Mouse (Mus musculus): ENCODE data around the gene Runx2. TPM values are rescaled to one million over a fixed set of nuclear protein-coding genes. Genes with fewer than 3 reads are reported as not detected.

The Runx2 gene
- polyA plus RNA-seq, 1 experiment: 7.9 TPM

DNA sequence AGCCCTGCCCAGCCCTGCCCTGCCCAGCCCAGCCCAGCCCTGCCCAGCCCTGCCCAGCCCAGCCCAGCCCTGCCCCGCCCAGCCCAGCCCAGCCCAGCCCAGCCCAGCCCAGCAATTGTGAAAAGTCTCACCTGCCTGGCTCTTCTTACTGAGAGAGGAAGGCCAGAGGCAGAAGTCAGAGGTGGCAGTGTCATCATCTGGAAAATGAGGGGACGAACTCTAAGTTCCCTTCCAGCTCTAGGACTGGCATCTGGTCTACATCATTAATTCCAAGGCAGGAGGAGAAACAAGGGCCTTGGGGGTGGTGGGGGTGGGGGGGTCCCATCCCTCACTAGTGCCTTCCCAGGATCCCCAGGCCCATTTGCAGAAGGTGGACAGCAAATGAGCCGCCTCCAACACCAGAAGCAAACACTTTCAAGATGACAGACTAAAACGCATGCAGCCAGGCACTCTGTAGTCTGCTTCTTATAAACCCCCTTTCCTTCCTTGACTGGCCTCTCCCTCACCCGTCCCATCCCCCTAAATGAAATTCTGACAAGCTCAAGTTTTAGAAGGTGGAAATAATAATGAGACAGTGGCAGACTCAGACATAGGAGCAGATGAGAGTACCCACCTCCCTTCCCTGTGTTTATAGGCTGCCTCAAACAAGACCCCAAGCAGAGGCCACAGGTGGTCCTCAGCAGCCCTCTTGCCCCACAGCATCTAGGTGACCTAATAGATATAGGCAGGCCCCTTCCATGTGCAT, 204.5 kb downstream of the Runx2 start:
- TF ChIP-seq CTCF (IDR thresholded peaks at IDR 0.05; ENCODE audit: low read depth, low read length) (no peak), POLR2A (IDR thresholded peaks at IDR 0.05; ENCODE audit: borderline replicate concordance, low read depth, low read length) (no peak)
- Histone ChIP-seq H3K27ac (ENCODE audit: insufficient read depth, low read depth, low read length) (no peak overlapping the region), H3K4me1 (ENCODE audit: control insufficient read depth, insufficient read depth, low read length) (peaks cover 10% of the 10 kb centered on the region), H3K4me3 (ENCODE audit: insufficient read depth, low read length) (no peak overlapping the region)

DNA sequence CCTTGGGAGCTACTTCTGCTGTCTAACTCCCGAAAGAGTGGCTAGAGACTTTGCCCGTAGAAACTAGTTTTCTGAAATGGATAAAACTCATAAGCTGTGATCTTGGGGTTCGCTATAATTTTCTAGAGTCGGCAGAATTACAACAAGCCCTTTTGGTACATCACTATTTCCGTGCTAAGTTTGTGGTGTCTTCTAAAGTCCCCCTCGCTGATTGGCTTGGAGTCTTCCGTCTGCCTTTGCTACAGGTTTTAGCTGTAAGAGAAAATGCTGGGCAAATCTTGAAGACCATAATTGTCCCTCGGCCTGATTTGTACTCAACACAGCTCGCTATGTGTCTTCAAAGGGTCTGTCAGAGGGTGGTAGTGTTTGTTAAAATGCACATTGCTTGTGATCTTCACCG, 205.2 kb downstream of the Runx2 start:
- Histone ChIP-seq H3K4me1 (ENCODE audit: control insufficient read depth, insufficient read depth, low read length) (peaks cover 9% of the 10 kb centered on the region), H3K4me3 (ENCODE audit: insufficient read depth, low read length) (no peak overlapping the region), H3K27ac (ENCODE audit: insufficient read depth, low read depth, low read length) (no peak overlapping the region)
- TF ChIP-seq CTCF (IDR thresholded peaks at IDR 0.05; ENCODE audit: low read depth, low read length) (no peak), POLR2A (IDR thresholded peaks at IDR 0.05; ENCODE audit: borderline replicate concordance, low read depth, low read length) (no peak)

DNA sequence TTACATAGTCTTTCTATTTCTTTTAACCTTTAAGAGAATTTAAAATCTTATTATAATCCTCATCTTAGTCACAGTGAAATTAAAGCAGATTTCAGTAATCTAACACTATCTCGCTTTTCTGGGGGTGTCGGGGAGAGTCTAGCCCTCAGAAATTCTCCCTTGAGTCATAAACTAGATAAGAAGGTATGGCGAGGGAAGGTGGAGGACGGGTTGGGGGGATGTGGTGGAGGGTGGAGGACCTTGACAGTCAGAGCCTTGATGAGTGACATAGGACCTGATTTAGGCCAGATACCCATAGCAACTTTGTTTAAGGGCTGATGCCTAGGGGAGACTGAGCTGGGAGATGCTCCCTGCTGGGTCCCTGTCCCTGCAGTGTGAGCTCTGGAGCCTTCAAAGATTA, 205.7 kb downstream of the Runx2 start:
- Histone ChIP-seq H3K4me3 (ENCODE audit: insufficient read depth, low read length) (no peak overlapping the region), H3K4me1 (ENCODE audit: control insufficient read depth, insufficient read depth, low read length) (peaks cover 7% of the 10 kb centered on the region), H3K27ac (ENCODE audit: insufficient read depth, low read depth, low read length) (no peak overlapping the region)
- TF ChIP-seq CTCF (IDR thresholded peaks at IDR 0.05; ENCODE audit: low read depth, low read length) (no peak), POLR2A (IDR thresholded peaks at IDR 0.05; ENCODE audit: borderline replicate concordance, low read depth, low read length) (no peak)

DNA sequence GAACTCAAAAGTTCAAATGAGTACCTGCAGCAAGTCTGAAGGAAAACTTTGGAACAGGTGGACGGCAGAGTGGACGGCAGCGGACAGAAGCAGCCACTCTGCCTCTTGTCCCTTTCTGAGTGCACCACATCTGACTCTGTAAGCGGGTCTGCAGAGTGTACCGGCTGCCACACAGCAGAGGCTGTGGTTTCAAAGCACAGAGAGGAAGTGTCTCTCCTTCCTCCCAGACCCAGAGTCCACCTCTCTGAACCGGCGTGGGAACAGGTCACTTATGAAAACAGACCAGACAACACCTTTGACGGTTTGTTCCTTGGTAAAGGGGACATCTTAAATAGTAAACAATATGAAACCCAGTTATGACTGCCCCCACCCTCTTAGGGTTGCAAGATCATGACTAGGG, 207.2 kb downstream of the Runx2 start:
- H3K27ac ChIP-seq (ENCODE audit: insufficient read depth, low read depth, low read length): no peak overlapping the region
- H3K4me3 ChIP-seq (ENCODE audit: insufficient read depth, low read length): no peak overlapping the region
- H3K4me1 ChIP-seq (ENCODE audit: control insufficient read depth, insufficient read depth, low read length): peaks cover 4% of the 10 kb centered on the region
- no peak for TF ChIP-seq CTCF (IDR thresholded peaks at IDR 0.05; ENCODE audit: low read depth, low read length)
- TF ChIP-seq POLR2A (IDR thresholded peaks at IDR 0.05; ENCODE audit: borderline replicate concordance, low read depth, low read length): no peak

DNA sequence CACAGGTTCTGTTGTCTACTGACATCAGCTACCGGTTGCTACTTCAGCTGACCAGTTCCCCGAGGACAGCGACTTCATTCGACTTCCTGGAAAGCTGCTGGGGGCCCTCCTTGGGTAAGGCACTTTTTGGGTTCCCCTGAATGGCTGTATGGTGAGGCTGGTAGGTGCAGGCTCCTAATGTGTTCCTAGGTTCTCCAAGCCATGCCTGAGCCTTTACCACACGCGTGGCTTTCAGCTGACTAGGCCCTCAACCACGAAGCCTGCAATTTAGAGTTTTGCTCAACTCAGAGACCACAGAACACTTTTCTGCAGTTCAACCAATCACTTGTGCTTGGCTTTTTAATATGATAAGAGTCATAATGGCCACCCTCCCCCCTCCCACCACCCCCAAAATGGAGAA, 208.4 kb downstream of the Runx2 start:
- H3K4me1 ChIP-seq (ENCODE audit: control insufficient read depth, insufficient read depth, low read length): peaks cover 10% of the 10 kb centered on the region
- H3K4me3 ChIP-seq (ENCODE audit: insufficient read depth, low read length): no peak overlapping the region
- no peak for TF ChIP-seq POLR2A (IDR thresholded peaks at IDR 0.05; ENCODE audit: borderline replicate concordance, low read depth, low read length)
- TF ChIP-seq CTCF (IDR thresholded peaks at IDR 0.05; ENCODE audit: low read depth, low read length): no peak
- H3K27ac ChIP-seq (ENCODE audit: insufficient read depth, low read depth, low read length): no peak overlapping the region

DNA sequence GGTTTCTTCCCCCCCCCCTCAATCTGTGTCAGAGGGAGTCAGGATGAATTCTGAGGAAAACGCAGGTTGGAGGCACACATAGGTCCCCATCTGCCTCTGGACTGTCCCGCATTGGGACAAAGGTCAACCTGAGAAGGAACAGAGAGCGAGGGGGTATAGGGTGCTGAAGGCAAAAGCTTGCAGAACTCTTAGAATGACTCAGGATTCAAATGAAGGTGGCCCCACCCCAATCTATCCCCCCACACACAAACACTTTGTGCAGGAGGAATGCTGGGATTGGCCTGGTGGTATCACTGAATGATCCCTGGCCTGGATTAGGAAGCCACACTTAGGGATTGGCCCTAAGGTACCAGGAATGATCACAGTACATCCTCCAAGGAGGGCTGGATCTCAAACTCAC, 208.8 kb downstream of the Runx2 start:
- Histone ChIP-seq H3K27ac (ENCODE audit: insufficient read depth, low read depth, low read length) (no peak overlapping the region), H3K4me1 (ENCODE audit: control insufficient read depth, insufficient read depth, low read length) (peaks cover 10% of the 10 kb centered on the region), H3K4me3 (ENCODE audit: insufficient read depth, low read length) (no peak overlapping the region)
- no peak for TF ChIP-seq POLR2A (IDR thresholded peaks at IDR 0.05; ENCODE audit: borderline replicate concordance, low read depth, low read length)

DNA sequence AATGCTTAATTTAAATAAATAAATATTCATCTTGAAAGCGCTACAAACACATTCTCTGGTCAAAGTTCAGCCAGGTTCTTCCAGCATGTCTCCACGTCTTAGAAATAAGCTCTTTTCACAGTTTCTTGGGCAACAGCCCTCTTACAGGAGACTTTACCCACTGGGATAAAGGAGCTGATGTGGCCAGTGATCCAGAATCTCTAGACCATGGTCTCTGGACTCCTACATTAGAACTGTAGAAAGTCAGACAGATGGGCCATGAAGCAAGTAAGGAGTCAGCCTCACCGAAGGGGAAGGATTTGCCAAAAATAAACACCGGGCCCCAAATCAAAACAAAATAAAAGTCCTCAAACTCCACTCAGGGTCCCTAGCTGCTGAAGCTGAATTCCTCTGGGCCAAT, 211.4 kb downstream of the Runx2 start:
- H3K4me3 ChIP-seq (ENCODE audit: insufficient read depth, low read length): no peak overlapping the region
- H3K4me1 ChIP-seq (ENCODE audit: control insufficient read depth, insufficient read depth, low read length): peaks cover 15% of the 10 kb centered on the region
- TF ChIP-seq CTCF (IDR thresholded peaks at IDR 0.05; ENCODE audit: low read depth, low read length): no peak
- no peak for TF ChIP-seq POLR2A (IDR thresholded peaks at IDR 0.05; ENCODE audit: borderline replicate concordance, low read depth, low read length)
- H3K27ac ChIP-seq (ENCODE audit: insufficient read depth, low read depth, low read length): no peak overlapping the region

DNA sequence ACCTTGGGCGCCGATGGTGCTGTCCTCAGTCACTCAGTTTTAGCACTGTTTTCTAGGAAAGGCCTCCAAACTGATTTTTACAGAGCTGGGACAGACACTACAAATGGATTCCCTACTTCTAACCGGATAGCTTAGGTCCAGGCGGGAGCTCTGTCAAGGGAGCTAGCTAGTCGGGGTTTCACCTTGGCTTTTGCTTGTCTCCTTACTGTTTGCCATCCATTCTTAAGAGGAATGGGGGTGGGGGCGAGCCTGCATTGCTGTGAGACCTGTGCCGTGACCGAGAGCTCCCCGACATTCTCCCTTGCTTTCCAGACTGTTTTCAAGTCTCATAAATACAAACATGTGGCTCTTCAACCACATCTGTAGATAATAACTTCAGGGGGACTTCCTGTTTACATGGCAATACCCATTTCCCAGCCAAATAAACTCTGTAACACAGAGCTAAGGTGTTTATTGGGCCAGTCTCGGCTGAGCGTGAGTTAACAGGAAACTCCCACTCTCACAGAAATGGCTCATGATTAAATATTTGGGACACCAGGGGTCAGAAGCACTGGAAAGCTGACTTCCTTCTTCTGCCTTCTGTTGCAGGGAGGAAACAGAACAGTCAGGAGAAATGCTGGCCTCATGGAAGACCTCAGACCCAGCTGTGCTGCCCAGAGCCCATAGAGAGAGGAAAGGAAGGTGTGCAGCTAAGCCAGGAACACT, 213.1 kb downstream of the Runx2 start:
- Histone ChIP-seq H3K4me1 (ENCODE audit: control insufficient read depth, insufficient read depth, low read length) (peaks cover 12% of the 10 kb centered on the region), H3K27ac (ENCODE audit: insufficient read depth, low read depth, low read length) (no peak overlapping the region), H3K4me3 (ENCODE audit: insufficient read depth, low read length) (no peak overlapping the region)
- no peak for TF ChIP-seq POLR2A (IDR thresholded peaks at IDR 0.05; ENCODE audit: borderline replicate concordance, low read depth, low read length)

DNA sequence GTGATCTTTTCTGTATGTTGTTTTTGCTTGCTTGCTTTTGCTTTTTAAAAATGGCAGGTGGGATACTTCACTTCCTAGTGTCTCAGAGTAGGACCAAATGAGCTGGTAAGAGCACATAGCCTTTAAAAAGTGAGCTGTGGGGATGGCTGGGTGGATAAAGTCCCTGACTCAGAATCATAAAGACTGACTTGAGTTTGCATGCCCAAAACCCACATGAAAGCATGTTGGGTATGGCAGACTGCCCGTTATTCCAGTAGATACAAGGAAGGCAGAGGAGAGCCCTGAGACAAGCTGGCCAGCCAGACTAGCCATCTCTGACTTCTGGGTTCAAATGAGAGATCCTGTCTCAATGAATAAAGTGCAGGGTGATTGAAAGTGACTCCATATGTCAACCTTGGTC, 214.7 kb downstream of the Runx2 start:
- Histone ChIP-seq H3K4me1 (ENCODE audit: control insufficient read depth, insufficient read depth, low read length) (peaks cover 12% of the 10 kb centered on the region), H3K27ac (ENCODE audit: insufficient read depth, low read depth, low read length) (no peak overlapping the region), H3K4me3 (ENCODE audit: insufficient read depth, low read length) (no peak overlapping the region)
- TF ChIP-seq POLR2A (IDR thresholded peaks at IDR 0.05; ENCODE audit: borderline replicate concordance, low read depth, low read length) (no peak), CTCF (IDR thresholded peaks at IDR 0.05; ENCODE audit: low read depth, low read length) (no peak)

DNA sequence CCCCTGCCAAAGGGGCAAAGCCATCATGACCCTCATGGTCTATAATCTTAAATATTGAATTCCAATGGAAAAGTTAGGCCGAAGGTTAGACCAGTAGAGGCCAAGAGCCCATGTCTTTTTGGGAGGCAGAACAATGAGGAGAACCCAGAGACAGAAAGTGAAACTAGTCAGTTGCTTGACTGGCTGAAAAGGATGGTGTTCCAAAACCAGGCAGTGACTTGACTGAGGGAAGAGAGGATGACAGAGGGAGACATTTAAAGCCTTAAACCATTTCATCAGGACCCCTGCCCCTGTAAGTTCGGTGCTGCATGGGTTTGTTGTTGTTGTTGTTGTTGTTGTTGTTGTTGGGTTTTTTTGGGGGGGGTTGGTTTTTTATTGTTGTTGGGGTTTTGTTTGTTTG, 215.5 kb downstream of the Runx2 start:
- Histone ChIP-seq H3K4me3 (ENCODE audit: insufficient read depth, low read length) (no peak overlapping the region), H3K27ac (ENCODE audit: insufficient read depth, low read depth, low read length) (no peak overlapping the region), H3K4me1 (ENCODE audit: control insufficient read depth, insufficient read depth, low read length) (peaks cover 12% of the 10 kb centered on the region)
- TF ChIP-seq POLR2A (IDR thresholded peaks at IDR 0.05; ENCODE audit: borderline replicate concordance, low read depth, low read length): no peak
- TF ChIP-seq CTCF (IDR thresholded peaks at IDR 0.05; ENCODE audit: low read depth, low read length): no peak

Measured in bone marrow macrophage, adult 2 months (primary cell).